Mouse (Mus musculus) forebrain, embryonic 14.5 days (tissue): ENCODE data around the gene Spns1. TPM values are rescaled to one million over a fixed set of nuclear protein-coding genes. Genes with fewer than 3 reads are reported as not detected.

Experiments
- ATAC-seq: fragments of 200-750 bp; cut with Nextera tagmentation; 2 replicates; pipeline ENCODE4 v1.8.0; 2017; ENCODE audit warnings: mild to moderate bottlenecking, moderate library complexity
- DNase-seq: peaks from one replicate; pipeline ENCODE4 v3.0.0-alpha.2; 2015; ENCODE audit warnings: low spot score
- H3K27ac ChIP-seq: fragments of 300-500 bp; sonication (generic); 2 replicates; pipeline ENCODE4 v1.5.1; 2014; ENCODE audit warnings: low read depth, mild to moderate bottlenecking, control low read depth, low read length, moderate library complexity
- H3K27me3 ChIP-seq: fragments of 300-500 bp; sonication (generic); replicated peaks from 2 replicates; pipeline ENCODE4 v1.6.1; 2014; ENCODE audit warnings: low read length, control low read depth, mixed read lengths; ENCODE audit not compliant: control insufficient read depth, insufficient read depth
- H3K36me3 ChIP-seq: fragments of 300-500 bp; sonication (generic); 2 replicates; pipeline ENCODE4 v1.6.1; 2014; ENCODE audit warnings: low read length, control low read depth; ENCODE audit not compliant: control insufficient read depth, insufficient read depth
- H3K4me1 ChIP-seq: fragments of 300-500 bp; sonication (generic); 2 replicates; pipeline ENCODE4 v1.6.1; 2014; ENCODE audit warnings: antibody characterized with exemption, low read length, control low read depth; ENCODE audit not compliant: control insufficient read depth, insufficient read depth
- H3K4me2 ChIP-seq: fragments of 300-500 bp; sonication (generic); 2 replicates; pipeline ENCODE4 v1.6.1; 2014; ENCODE audit warnings: mild to moderate bottlenecking, control low read depth, low read length
- H3K4me3 ChIP-seq: fragments of 300-500 bp; sonication (generic); 2 replicates; pipeline ENCODE4 v1.5.1; 2014; ENCODE audit warnings: low read depth, low read length, control low read depth
- H3K9ac ChIP-seq: fragments of 300-500 bp; sonication (generic); 2 replicates; pipeline ENCODE4 v1.6.1; 2014; ENCODE audit warnings: mild to moderate bottlenecking, low read length, control low read depth, moderate library complexity
- H3K9me3 ChIP-seq: fragments of 300-500 bp; sonication (generic); replicated peaks from 2 replicates; pipeline ENCODE4 v1.6.1; 2016; ENCODE audit warnings: low read length, control low read depth, mixed read lengths; ENCODE audit not compliant: control insufficient read depth
- WGBS: fragments of 180-500 bp; shearing (Covaris S2); extraction: QIAGEN DNeasy Blood & Tissue Kit; methylation state at CpG from one replicate; pipeline ENCODE4 v1.1.7; 2014; 5-methylcytosine and 5-hydroxymethylcytosine counted together
- polyA plus RNA-seq: library from polyadenylated mRNA; unstranded; fragments of >200 nt; fragmentation: Nextera tagmentation; extraction: Ambion mirVana; gene quantifications from 2 replicates; pipeline ENCODE4 v1.2.1, GENCODE M21; 2014

Spns1 gene
- polyA plus RNA-seq, 1 experiment from 2014 or later: 48.4 TPM

DNA sequence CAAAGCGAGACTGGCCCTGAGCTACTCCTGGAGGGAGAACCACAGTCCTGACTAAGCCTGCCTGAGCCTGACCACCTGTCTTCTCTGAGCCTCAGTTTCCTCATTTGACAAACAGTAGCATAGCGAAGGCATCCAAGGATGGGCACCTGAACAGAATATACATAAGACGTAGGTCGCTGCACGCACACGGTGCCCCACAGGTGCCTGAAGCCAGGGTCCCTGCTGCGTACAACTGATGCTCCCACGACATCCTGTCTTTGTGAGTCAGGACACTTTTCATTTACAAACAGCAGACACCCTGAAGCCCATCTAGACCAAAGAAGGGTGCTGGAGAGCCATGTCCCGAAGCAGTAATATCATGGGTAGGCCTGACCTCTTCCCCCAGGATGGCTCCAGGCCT, 18.8 kb downstream of the Spns1 start:
- Histone ChIP-seq H3K9ac (no peak overlapping the region), H3K4me3 (no peak overlapping the region), H3K27me3 (no peaks in the 10 kb centered on the region), H3K4me1 (no peaks in the 10 kb centered on the region), H3K9me3 (no peaks in the 10 kb centered on the region), H3K27ac (no peak overlapping the region), H3K4me2 (no peak overlapping the region), H3K36me3 (no peaks in the 10 kb centered on the region)
- no peak for DNase-seq
- 93% methylated on average over 9 of the region's 9 CpGs for WGBS
- no peak for ATAC-seq

DNA sequence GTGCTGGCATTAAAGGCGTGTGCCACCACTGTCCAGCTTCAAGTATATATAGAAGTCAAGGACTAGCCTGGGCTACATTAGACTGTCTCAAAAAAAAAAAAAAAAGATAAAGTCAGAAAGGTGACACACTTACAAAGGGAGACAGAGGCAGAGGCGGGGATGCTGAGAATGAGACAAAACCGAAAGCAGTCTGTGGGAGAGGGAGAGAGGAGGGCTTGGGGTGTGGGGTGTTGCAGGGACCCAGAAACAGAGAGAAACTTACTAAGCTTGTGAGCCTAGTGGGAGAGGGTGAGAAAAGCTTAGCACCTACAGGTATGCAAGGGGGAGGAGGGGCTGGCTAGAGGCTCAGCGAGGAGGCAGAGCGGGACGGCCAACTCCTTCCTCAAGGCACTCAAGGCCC, 19.4 kb downstream of the Spns1 start:
- Histone ChIP-seq H3K9ac (no peak overlapping the region), H3K36me3 (no peaks in the 10 kb centered on the region), H3K4me2 (no peak overlapping the region), H3K27me3 (no peaks in the 10 kb centered on the region), H3K4me3 (no peak overlapping the region), H3K27ac (no peak overlapping the region), H3K9me3 (no peaks in the 10 kb centered on the region), H3K4me1 (no peaks in the 10 kb centered on the region)
- 88% methylated on average over 6 of the region's 6 CpGs for WGBS
- DNase-seq (no peak), ATAC-seq (no peak)

DNA sequence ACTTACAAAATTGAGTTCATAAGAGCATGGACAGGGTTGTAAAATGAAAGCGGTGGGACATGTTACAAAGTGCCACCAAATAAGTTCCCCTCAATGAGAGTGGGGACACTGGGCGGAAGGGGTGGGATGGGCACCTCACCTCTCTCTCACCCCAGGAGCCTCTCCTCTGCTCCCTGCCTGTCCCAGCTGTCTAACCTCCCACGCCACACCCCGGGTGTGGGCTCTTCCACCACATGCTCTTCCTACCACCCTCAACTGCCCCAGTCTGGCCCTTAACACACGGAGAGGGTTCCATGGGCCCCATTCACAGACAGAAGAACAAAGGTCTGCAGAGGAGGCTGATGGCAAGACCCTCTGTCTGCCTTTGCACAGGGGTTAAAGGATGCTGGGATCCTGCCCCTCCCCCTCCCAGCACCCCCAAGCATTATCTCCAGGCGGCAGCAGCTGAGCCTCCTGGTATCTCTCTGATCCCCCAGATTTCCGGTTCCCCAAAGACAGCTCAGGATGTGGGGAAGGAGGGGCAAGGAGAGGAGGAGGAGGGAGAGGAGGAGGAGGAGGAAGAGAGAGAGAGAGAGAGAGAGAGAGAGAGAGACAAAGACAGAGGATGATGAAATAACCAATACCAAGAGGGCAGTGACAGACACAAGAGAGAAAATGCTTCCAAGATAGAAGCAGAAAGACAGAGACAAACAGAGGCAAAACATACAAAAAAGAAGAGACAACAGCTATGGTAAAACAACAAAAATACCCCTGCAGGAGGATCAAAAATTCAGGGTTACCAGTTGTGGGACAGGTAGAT, 20.3 kb downstream of the Spns1 start:
- no peaks in the 10 kb centered on the region for H3K36me3 ChIP-seq
- 55% methylated on average over 7 of the region's 7 CpGs for WGBS
- H3K27me3 ChIP-seq: no peaks in the 10 kb centered on the region
- no peak for ATAC-seq
- H3K4me2 ChIP-seq: no peak overlapping the region
- no peak overlapping the region for H3K4me3 ChIP-seq
- DNase-seq: no peak
- no peak overlapping the region for H3K9ac ChIP-seq
- no peaks in the 10 kb centered on the region for H3K4me1 ChIP-seq
- H3K27ac ChIP-seq: no peak overlapping the region
- no peaks in the 10 kb centered on the region for H3K9me3 ChIP-seq

DNA sequence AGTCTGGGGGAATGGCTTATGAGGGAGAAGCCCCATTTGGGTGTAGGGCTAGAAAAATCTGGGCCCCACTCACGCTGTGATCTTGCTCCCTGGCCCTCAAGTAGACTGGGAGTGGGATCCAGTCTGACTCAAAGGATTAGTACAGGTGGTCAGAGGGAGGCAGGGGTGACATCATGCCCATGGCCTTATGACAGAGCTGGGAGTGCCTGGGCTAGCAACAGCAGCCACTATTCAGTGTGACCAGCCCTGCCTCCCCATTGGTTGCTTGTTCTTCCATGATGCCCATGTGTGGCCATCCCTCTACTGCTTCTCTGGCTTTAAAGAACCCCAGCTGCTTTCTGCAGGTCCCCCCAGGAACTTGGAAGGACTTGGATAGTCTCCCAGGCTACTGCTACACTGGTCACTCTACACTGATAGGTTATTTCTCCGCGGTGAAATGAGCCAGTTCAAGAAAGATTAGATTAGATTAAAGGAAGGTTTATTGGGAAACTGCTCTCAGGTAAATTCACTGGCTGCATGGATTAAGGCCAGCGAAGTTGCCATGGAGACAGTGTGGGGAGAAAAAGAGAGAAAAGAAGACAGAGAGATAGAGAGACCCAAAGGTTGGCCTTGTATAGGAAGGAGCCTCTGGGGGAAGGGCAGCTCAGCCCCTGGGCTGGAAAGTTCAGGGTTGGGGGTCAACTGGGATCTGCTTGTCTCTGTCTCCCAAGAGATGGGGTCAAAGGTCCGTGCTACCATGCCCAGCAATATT, 21.2 kb downstream of the Spns1 start:
- H3K4me2 ChIP-seq: no peak overlapping the region
- no peak for ATAC-seq

DNA sequence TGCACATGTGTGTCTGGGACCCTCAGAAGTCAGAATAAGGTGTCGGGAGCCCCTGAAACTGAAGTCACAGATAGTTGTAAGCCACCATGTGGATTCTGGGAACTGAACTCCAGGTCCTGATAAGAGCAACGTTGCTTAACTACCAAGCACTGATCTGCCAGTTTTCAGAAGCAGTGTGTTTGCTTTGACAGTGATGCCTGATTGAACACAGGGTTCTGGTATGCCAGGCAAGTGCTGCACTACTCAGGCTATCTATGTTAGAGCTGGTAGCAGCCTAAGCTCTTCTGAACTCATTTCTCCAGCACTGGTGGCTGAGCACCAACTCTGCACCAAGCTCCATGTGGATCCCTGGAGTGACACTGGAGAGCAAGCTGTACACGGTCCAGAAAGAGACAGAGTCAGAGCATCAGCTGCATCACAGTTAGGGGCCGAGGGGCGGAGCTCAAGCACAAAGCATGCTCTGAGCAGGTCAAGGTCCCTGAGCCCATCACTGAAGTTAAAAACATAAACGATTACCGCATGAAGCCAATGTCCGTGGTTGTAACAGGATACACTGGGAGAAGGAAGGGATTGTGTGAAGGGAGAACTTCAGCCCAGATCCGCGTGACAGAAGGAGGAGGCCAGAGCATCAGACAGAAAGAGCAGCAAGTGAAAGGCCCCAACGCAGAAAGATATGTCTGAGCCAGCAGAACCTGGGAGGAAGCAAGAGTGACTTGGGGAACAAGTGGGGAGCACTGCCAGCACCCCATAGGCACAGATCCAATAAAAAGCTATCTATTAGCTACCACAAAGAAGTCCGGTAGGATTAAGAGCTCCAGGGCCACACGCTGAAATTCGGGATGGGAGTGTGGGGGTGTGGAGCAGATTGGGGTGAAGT, 22.3 kb downstream of the Spns1 start:
- Histone ChIP-seq H3K9me3 (no peaks in the 10 kb centered on the region), H3K9ac (no peak overlapping the region), H3K4me1 (no peaks in the 10 kb centered on the region), H3K36me3 (no peaks in the 10 kb centered on the region), H3K27me3 (no peaks in the 10 kb centered on the region), H3K27ac (no peak overlapping the region), H3K4me3 (no peak overlapping the region), H3K4me2 (no peak overlapping the region)
- WGBS: 50% methylated on average over 14 of the region's 14 CpGs
- no peak for ATAC-seq
- no peak for DNase-seq

More for the DNA sequence above, 21.2 kb downstream of the Spns1 start:
- no peak for DNase-seq
- no peak overlapping the region for H3K4me3 ChIP-seq
- no peaks in the 10 kb centered on the region for H3K27me3 ChIP-seq
- H3K36me3 ChIP-seq: no peaks in the 10 kb centered on the region
- WGBS: 51% methylated on average over 5 of the region's 5 CpGs
- H3K9ac ChIP-seq: no peak overlapping the region
- H3K27ac ChIP-seq: no peak overlapping the region
- no peaks in the 10 kb centered on the region for H3K4me1 ChIP-seq
- H3K9me3 ChIP-seq: no peaks in the 10 kb centered on the region

DNA sequence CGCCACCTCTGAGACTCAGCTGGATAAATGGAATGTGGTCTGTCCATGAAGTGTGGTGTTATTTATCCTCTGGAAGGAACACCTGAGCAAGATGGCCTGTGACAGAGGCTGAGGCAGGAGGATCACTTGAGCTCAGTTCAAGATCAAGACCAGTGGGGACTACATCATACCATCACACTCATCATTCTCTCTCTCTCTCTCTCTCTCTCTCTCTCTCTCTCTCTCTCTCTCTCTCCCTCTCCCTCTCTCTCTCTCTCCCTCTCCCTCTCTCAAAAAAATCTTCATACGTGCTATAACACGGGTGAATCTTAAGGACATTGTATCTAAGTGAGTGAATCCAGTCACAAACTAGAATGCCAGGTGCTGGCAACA, 23.3 kb downstream of the Spns1 start:
- Histone ChIP-seq H3K36me3 (no peaks in the 10 kb centered on the region), H3K9ac (no peak overlapping the region), H3K27me3 (no peaks in the 10 kb centered on the region), H3K4me2 (no peak overlapping the region), H3K27ac (no peak overlapping the region), H3K4me1 (no peaks in the 10 kb centered on the region), H3K4me3 (no peak overlapping the region), H3K9me3 (no peaks in the 10 kb centered on the region)
- DNase-seq: no peak
- no peak for ATAC-seq
- 91% methylated on average over 3 of the region's 3 CpGs for WGBS

GRCm38 (mm10) chr7:126353251-126353993, 23.8 kb downstream of the Spns1 start:
- Histone ChIP-seq H3K9me3 (no peaks in the 10 kb centered on the region), H3K9ac (no peak overlapping the region), H3K27me3 (no peaks in the 10 kb centered on the region), H3K4me2 (no peak overlapping the region), H3K4me3 (no peak overlapping the region), H3K27ac (no peak overlapping the region), H3K4me1 (no peaks in the 10 kb centered on the region), H3K36me3 (no peaks in the 10 kb centered on the region)
- ATAC-seq (no peak), DNase-seq (no peak)
- whole genome bisulfite sequencing: 67% methylated on average over 11 of the region's 11 CpGs

GRCm38 (mm10) chr7:126351419-126351951, 25.8 kb downstream of the Spns1 start:
- no peaks in the 10 kb centered on the region for H3K4me1 ChIP-seq
- no peak overlapping the region for H3K4me3 ChIP-seq
- no peak overlapping the region for H3K27ac ChIP-seq
- no peaks in the 10 kb centered on the region for H3K9me3 ChIP-seq
- no peaks in the 10 kb centered on the region for H3K36me3 ChIP-seq
- 56% methylated on average over 10 of the region's 10 CpGs for WGBS
- peak overlapping the region; percentile 29 for H3K9ac ChIP-seq
- DNase-seq: no peak
- H3K27me3 ChIP-seq: no peaks in the 10 kb centered on the region
- ATAC-seq: no peak
- H3K4me2 ChIP-seq: no peak overlapping the region
